Mouse (Mus musculus): ENCODE measurements around the gene Crebrf.

Crebrf gene

GRCm38 (mm10) chr17:26817776-26818175 lies 102.3 kb downstream of the Crebrf start:
- no peak for DNase-seq (ENCODE audit: low read depth in 1 of 2, low spot score in 2 of 2)

- DNase-seq (ENCODE audit: low read depth in 1 of 2, low spot score in 2 of 2) = no peak
Observed at GRCm38 (mm10) chr17:26826131-26826530, 110.7 kb downstream of the Crebrf start.

All from monocyte, adult 2 months (primary cell).